Mouse (Mus musculus): ENCODE measurements at regions not wholly inside any gene's neighbourhood (a gene's known extent, or its start where the extent isn't known, plus 50 kb on each side); places are given as distances from the start of the nearest gene placed in this dataset.
"Not testable (repeated sequence)": the region's sequence is repeated elsewhere in the genome, so short reads cannot be mapped to it uniquely, and the experiment has no call there.

DNA sequence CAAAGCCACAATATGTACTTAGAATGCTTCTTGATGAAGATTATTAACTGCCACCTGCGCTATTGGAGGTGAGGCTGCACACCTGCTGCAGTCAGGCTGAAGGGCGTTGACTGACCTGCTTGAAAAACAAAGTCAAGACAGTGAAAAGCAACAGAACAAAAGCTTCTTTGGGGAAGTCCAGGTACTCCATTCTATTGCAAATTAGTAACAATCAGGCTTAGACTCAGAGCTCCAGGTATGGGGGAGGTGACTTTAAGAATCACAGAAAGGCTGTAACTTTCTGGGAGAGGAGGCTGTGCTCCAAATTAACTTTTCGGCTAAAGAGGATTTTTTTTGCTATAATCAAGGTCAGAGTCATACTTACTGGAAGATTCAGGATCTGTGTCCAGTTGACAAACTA is 278.0 kb upstream of the Sema3a start:
- H3K4me2 ChIP-seq; H3K36me3 ChIP-seq; H3K4me1 ChIP-seq (replicated peaks); H3K4me3 ChIP-seq; ATAC-seq (ENCODE audit: insufficient number of reproducible peaks, low FRiP score); H3K27me3 ChIP-seq (replicated peaks); H3K9ac ChIP-seq; H3K27ac ChIP-seq (ENCODE audit: poor library complexity, severe bottlenecking): not testable (repeated sequence)
- peaks cover 23% of the 10 kb centered on the region for H3K9me3 ChIP-seq (replicated peaks)
- WGBS = 78% methylated on average over 3 of the region's 3 CpGs

DNA sequence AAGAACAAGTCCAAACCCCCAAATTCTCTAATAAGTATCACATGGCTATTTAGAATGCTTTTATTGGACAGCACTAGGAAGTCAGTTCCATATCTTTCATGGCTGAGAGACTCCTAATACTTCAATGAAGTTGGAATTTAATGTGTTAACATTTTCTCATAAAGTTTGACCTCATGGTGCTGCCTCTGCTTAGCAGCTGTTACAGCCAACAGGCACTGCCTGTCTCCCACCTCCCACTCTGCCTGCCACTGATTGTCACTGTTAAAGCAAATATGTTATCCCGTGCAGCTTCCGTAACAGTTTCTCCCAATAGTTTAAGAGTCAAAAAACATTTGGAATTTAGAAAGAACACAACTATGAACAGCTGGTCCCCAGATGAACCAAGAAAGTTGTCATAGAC is 268.3 kb upstream of the Sema3a start:
- no peak for ATAC-seq (ENCODE audit: insufficient number of reproducible peaks, low FRiP score)

GRCm38 (mm10) chr5:12868355-12869217 is 256.6 kb upstream of the Sema3a start:
- Histone ChIP-seq H3K9ac (no peak overlapping the region), H3K27me3 (replicated peaks) (no peaks in the 10 kb centered on the region), H3K4me2 (no peak overlapping the region), H3K27ac (ENCODE audit: poor library complexity, severe bottlenecking) (no peak overlapping the region), H3K9me3 (replicated peaks) (no peaks in the 10 kb centered on the region), H3K4me1 (replicated peaks) (no peaks in the 10 kb centered on the region), H3K36me3 (no peaks in the 10 kb centered on the region), H3K4me3 (no peak overlapping the region)
- 50% methylated on average over 3 of the region's 3 CpGs for WGBS
- no peak for ATAC-seq (ENCODE audit: insufficient number of reproducible peaks, low FRiP score)

More for the DNA sequence above, 268.3 kb upstream of the Sema3a start:
- no peak overlapping the region for H3K27ac ChIP-seq (ENCODE audit: poor library complexity, severe bottlenecking)
- H3K4me1 ChIP-seq (replicated peaks) = no peaks in the 10 kb centered on the region
- no peaks in the 10 kb centered on the region for H3K9me3 ChIP-seq (replicated peaks)
- 54% methylated on average over 2 of the region's 2 CpGs for WGBS
- no peak overlapping the region for H3K9ac ChIP-seq
- no peak overlapping the region for H3K4me3 ChIP-seq
- no peaks in the 10 kb centered on the region for H3K36me3 ChIP-seq
- no peaks in the 10 kb centered on the region for H3K27me3 ChIP-seq (replicated peaks)
- H3K4me2 ChIP-seq = no peak overlapping the region

DNA sequence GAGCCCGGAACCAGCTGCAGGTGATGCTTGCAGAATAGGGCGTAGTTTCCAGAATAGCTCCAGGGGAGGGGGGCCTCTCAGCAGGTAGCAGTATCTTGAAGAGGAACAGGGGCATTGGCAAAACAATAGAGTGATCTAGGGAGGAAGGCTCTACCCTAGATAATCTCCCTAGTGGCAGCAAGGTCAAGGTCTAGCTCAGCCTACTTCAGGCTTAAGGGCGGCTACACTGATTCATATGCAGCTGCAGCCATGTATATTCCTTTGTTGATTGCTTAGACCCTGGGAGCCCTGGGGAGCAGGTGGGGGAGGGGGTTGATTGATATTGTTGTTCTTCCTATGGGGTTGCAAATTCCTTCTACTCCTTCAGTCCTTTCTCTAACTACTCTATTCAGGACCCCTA is 252.3 kb upstream of the Sema3a start:
- no peak for ATAC-seq (ENCODE audit: insufficient number of reproducible peaks, low FRiP score)
- 80% methylated on average over 3 of the region's 3 CpGs for WGBS
- H3K4me1 ChIP-seq (replicated peaks) = no peaks in the 10 kb centered on the region

GRCm38 (mm10) chr5:12877595-12878296 is 247.5 kb upstream of the Sema3a start:
- WGBS = 75% methylated on average over 6 of the region's 6 CpGs
- H3K4me2 ChIP-seq = no peak overlapping the region
- H3K9ac ChIP-seq = no peak overlapping the region
- H3K4me3 ChIP-seq = no peak overlapping the region
- H3K4me1 ChIP-seq (replicated peaks) = no peaks in the 10 kb centered on the region
- no peaks in the 10 kb centered on the region for H3K9me3 ChIP-seq (replicated peaks)
- H3K27ac ChIP-seq (ENCODE audit: poor library complexity, severe bottlenecking) = no peak overlapping the region
- no peaks in the 10 kb centered on the region for H3K36me3 ChIP-seq
- ATAC-seq (ENCODE audit: insufficient number of reproducible peaks, low FRiP score) = no peak
- H3K27me3 ChIP-seq (replicated peaks) = no peaks in the 10 kb centered on the region

More for the DNA sequence above, 252.3 kb upstream of the Sema3a start:
- H3K9ac ChIP-seq = no peak overlapping the region
- no peak overlapping the region for H3K4me2 ChIP-seq
- no peaks in the 10 kb centered on the region for H3K27me3 ChIP-seq (replicated peaks)
- no peak overlapping the region for H3K27ac ChIP-seq (ENCODE audit: poor library complexity, severe bottlenecking)
- H3K36me3 ChIP-seq = no peaks in the 10 kb centered on the region
- H3K9me3 ChIP-seq (replicated peaks) = no peaks in the 10 kb centered on the region
- H3K4me3 ChIP-seq = no peak overlapping the region

DNA sequence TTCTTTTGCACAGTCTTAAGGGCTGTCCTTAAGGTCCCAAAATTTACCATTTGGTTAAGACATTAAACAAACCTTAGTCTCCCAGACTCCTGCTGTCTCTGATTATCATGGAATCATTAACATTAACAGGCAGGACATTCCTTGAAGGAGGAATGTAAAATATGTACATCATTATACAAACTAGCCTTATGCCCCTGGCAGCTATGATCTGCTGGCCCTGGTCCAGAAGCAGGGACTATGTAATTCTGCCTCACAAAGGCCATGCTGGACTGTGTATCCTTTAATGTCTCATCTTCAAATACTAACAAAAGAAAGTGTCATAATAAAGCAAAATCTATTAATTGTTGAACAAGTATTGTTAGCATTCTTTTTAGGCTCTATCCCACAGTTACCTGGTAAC is 232.9 kb upstream of the Sema3a start:
- Histone ChIP-seq H3K9me3 (replicated peaks) (no peaks in the 10 kb centered on the region), H3K4me1 (replicated peaks) (no peaks in the 10 kb centered on the region), H3K4me2 (no peak overlapping the region), H3K27ac (ENCODE audit: poor library complexity, severe bottlenecking) (no peak overlapping the region), H3K27me3 (replicated peaks) (no peaks in the 10 kb centered on the region), H3K36me3 (no peaks in the 10 kb centered on the region), H3K9ac (no peak overlapping the region), H3K4me3 (no peak overlapping the region)
- no peak for ATAC-seq (ENCODE audit: insufficient number of reproducible peaks, low FRiP score)

GRCm38 (mm10) chr5:12894638-12895037 is 230.6 kb upstream of the Sema3a start:
- WGBS = 37% methylated on average over 2 of the region's 2 CpGs
- H3K27me3 ChIP-seq (replicated peaks) = no peaks in the 10 kb centered on the region
- no peak overlapping the region for H3K4me2 ChIP-seq
- H3K9ac ChIP-seq = no peak overlapping the region
- ATAC-seq (ENCODE audit: insufficient number of reproducible peaks, low FRiP score) = no peak
- no peak overlapping the region for H3K27ac ChIP-seq (ENCODE audit: poor library complexity, severe bottlenecking)
- no peaks in the 10 kb centered on the region for H3K9me3 ChIP-seq (replicated peaks)
- no peak overlapping the region for H3K4me3 ChIP-seq
- no peaks in the 10 kb centered on the region for H3K36me3 ChIP-seq
- no peaks in the 10 kb centered on the region for H3K4me1 ChIP-seq (replicated peaks)

DNA sequence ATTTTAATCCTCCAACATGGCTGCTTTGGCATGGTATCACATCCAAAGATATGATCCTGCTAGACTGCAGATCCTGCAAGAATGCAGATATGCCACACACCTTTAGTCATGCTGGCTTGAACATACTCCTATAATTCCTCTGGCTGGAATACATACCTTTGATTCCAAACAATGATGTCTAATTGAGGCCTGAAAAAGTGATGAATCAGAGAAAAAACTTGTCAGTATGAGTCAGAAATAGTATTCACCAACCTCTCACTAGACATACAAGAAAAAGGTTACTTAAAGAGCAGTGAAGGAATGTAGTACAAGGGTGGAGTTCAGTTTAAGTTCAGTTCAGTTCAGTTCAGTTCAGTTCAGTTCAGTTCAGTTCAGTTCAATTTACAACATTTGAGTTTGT is 214.5 kb upstream of the Sema3a start:
- Histone ChIP-seq H3K36me3 (no peaks in the 10 kb centered on the region), H3K4me3 (no peak overlapping the region), H3K9ac (no peak overlapping the region), H3K4me1 (replicated peaks) (no peaks in the 10 kb centered on the region), H3K4me2 (no peak overlapping the region), H3K27ac (ENCODE audit: poor library complexity, severe bottlenecking) (no peak overlapping the region), H3K27me3 (replicated peaks) (no peaks in the 10 kb centered on the region), H3K9me3 (replicated peaks) (0 out of 2 replicates have a peak, but pooled peaks cover 3% of the 10 kb centered on the region)
- ATAC-seq (ENCODE audit: insufficient number of reproducible peaks, low FRiP score) = no peak

- no peak for ATAC-seq (ENCODE audit: insufficient number of reproducible peaks, low FRiP score)
- no peaks in the 10 kb centered on the region for H3K36me3 ChIP-seq
- no peak overlapping the region for H3K9ac ChIP-seq
- 0 out of 2 replicates have a peak, but pooled peaks cover 3% of the 10 kb centered on the region for H3K9me3 ChIP-seq (replicated peaks)
- no peaks in the 10 kb centered on the region for H3K4me1 ChIP-seq (replicated peaks)
- 48% methylated on average over 1 of the region's 1 CpGs for WGBS
- no peak overlapping the region for H3K27ac ChIP-seq (ENCODE audit: poor library complexity, severe bottlenecking)
- no peaks in the 10 kb centered on the region for H3K27me3 ChIP-seq (replicated peaks)
- no peak overlapping the region for H3K4me3 ChIP-seq
- no peak overlapping the region for H3K4me2 ChIP-seq
Observed at GRCm38 (mm10) chr5:12914395-12914794, 210.8 kb upstream of the Sema3a start.

- no peak overlapping the region for H3K27ac ChIP-seq (ENCODE audit: poor library complexity, severe bottlenecking)
- H3K4me2 ChIP-seq = no peak overlapping the region
- H3K4me1 ChIP-seq (replicated peaks) = no peaks in the 10 kb centered on the region
- H3K27me3 ChIP-seq (replicated peaks) = no peaks in the 10 kb centered on the region
- H3K9ac ChIP-seq = no peak overlapping the region
- 75% methylated on average over 2 of the region's 2 CpGs for WGBS
- no peaks in the 10 kb centered on the region for H3K9me3 ChIP-seq (replicated peaks)
- no peak for ATAC-seq (ENCODE audit: insufficient number of reproducible peaks, low FRiP score)
- no peak overlapping the region for H3K4me3 ChIP-seq
- no peaks in the 10 kb centered on the region for H3K36me3 ChIP-seq
Observed at GRCm38 (mm10) chr5:12919335-12919734, 205.9 kb upstream of the Sema3a start.

- Histone ChIP-seq H3K9me3 (replicated peaks) (no peaks in the 10 kb centered on the region), H3K4me1 (replicated peaks) (no peaks in the 10 kb centered on the region), H3K27me3 (replicated peaks) (no peaks in the 10 kb centered on the region), H3K36me3 (no peaks in the 10 kb centered on the region), H3K27ac (ENCODE audit: poor library complexity, severe bottlenecking) (no peak overlapping the region), H3K9ac (no peak overlapping the region), H3K4me2 (no peak overlapping the region), H3K4me3 (no peak overlapping the region)
- no peak for ATAC-seq (ENCODE audit: insufficient number of reproducible peaks, low FRiP score)
Observed at GRCm38 (mm10) chr5:12922889-12923288, 202.3 kb upstream of the Sema3a start.
